Mouse (Mus musculus) kidney, embryonic 14.5 days (tissue): ENCODE measurements around the gene Gm572. TPM values are rescaled to one million over a fixed set of nuclear protein-coding genes. Genes with fewer than 3 reads are reported as not detected.

Experiments used
- ATAC-seq: fragments of 200-750 bp; cut with Nextera tagmentation; 2 replicates; pipeline ENCODE4 v1.8.0; 2017; ENCODE audit warnings: moderate number of reproducible peaks, mild to moderate bottlenecking, moderate TSS enrichment, moderate library complexity; ENCODE audit not compliant: low FRiP score, low TSS enrichment
- H3K27ac ChIP-seq: fragments of 300-500 bp; sonication (generic); 2 replicates; pipeline ENCODE4 v1.5.1; 2014; ENCODE audit warnings: low read depth, mild to moderate bottlenecking, low read length, moderate library complexity, mixed read lengths
- H3K27me3 ChIP-seq: fragments of 300-500 bp; sonication (generic); 2 replicates; pipeline ENCODE4 v1.6.1; 2014; ENCODE audit warnings: mild to moderate bottlenecking, low read length; ENCODE audit not compliant: control insufficient read depth, insufficient read depth
- H3K36me3 ChIP-seq: fragments of 300-500 bp; sonication (generic); 2 replicates; pipeline ENCODE4 v1.6.1; 2014; ENCODE audit warnings: low read length, mixed read lengths; ENCODE audit not compliant: control insufficient read depth, insufficient read depth
- H3K4me1 ChIP-seq: fragments of 300-500 bp; sonication (generic); 2 replicates; pipeline ENCODE4 v1.6.1; 2014; ENCODE audit warnings: low read length, mixed read lengths; ENCODE audit not compliant: control insufficient read depth, insufficient read depth
- H3K4me2 ChIP-seq: fragments of 300-500 bp; sonication (generic); replicated peaks from 2 replicates; pipeline ENCODE4 v1.6.1; 2014; ENCODE audit warnings: low read depth, mild to moderate bottlenecking, low read length
- H3K4me3 ChIP-seq: fragments of 300-500 bp; sonication (generic); 2 replicates; pipeline ENCODE4 v1.5.1; 2014; ENCODE audit warnings: mild to moderate bottlenecking, low read length
- H3K9ac ChIP-seq: fragments of 300-500 bp; sonication (generic); 2 replicates; pipeline ENCODE4 v1.6.1; 2014; ENCODE audit warnings: low read depth, mild to moderate bottlenecking, low read length, moderate library complexity
- H3K9me3 ChIP-seq: fragments of 300-500 bp; sonication (generic); 2 replicates; pipeline ENCODE4 v1.6.1; 2016; ENCODE audit warnings: low read length; ENCODE audit not compliant: control insufficient read depth
- WGBS: fragments of 180-500 bp; shearing (Covaris S2); extraction: QIAGEN DNeasy Blood & Tissue Kit; methylation state at CpG from one replicate; pipeline ENCODE4 v1.1.7; 2014; 5-methylcytosine and 5-hydroxymethylcytosine counted together
- polyA plus RNA-seq: library from polyadenylated mRNA; unstranded; fragments of >200 nt; fragmentation: Nextera tagmentation; extraction: Ambion mirVana; gene quantifications from 2 replicates; pipeline ENCODE4 v1.2.1, GENCODE M21; 2014

Gm572 gene
- polyA plus RNA-seq, 1 experiment from 2014 or later, result not detected

GRCm38 (mm10) chr4:148619805-148620204 lies 23.3 kb upstream of the Gm572 start:
- Histone ChIP-seq H3K4me1 (peaks cover 8% of the 10 kb centered on the region; the same call in 1 of the 2 replicates), H3K36me3 (peaks cover 96% of the 10 kb centered on the region), H3K27me3 (no peaks in the 10 kb centered on the region), H3K9ac (no peak overlapping the region), H3K9me3 (no peaks in the 10 kb centered on the region), H3K27ac (no peak overlapping the region), H3K4me3 (no peak overlapping the region), H3K4me2 (no peak overlapping the region)
- ATAC-seq, result no peak
- WGBS, result 86% methylated on average over 1 of the region's 1 CpGs

- H3K9ac ChIP-seq, result no peak overlapping the region
- no peaks in the 10 kb centered on the region for H3K9me3 ChIP-seq
- 89% methylated on average over 1 of the region's 1 CpGs for WGBS
- H3K4me3 ChIP-seq, result no peak overlapping the region
- peaks cover 12% of the 10 kb centered on the region; the same call in 1 of the 2 replicates for H3K4me1 ChIP-seq
- no peak overlapping the region for H3K27ac ChIP-seq
- no peak overlapping the region for H3K4me2 ChIP-seq
- H3K27me3 ChIP-seq, result no peaks in the 10 kb centered on the region
- peaks cover 91% of the 10 kb centered on the region for H3K36me3 ChIP-seq
- ATAC-seq, result no peak
Observed at GRCm38 (mm10) chr4:148620718-148621117, 22.4 kb upstream of the Gm572 start.

GRCm38 (mm10) chr4:148622485-148622884 lies 20.6 kb upstream of the Gm572 start:
- no peaks in the 10 kb centered on the region for H3K9me3 ChIP-seq
- H3K27ac ChIP-seq, result no peak overlapping the region
- 96% methylated on average over 4 of the region's 4 CpGs for WGBS
- H3K27me3 ChIP-seq, result no peaks in the 10 kb centered on the region
- ATAC-seq, result no peak
- H3K9ac ChIP-seq, result no peak overlapping the region; the same call in 1 of the 2 replicates
- peaks cover 12% of the 10 kb centered on the region; the same call in 1 of the 2 replicates for H3K4me1 ChIP-seq
- H3K4me3 ChIP-seq, result no peak overlapping the region
- H3K36me3 ChIP-seq, result peaks cover 73% of the 10 kb centered on the region
- H3K4me2 ChIP-seq, result no peak overlapping the region

GRCm38 (mm10) chr4:148623609-148624008 lies 19.5 kb upstream of the Gm572 start:
- 86% methylated on average over 4 of the region's 4 CpGs for WGBS
- peaks cover 12% of the 10 kb centered on the region; the same call in 1 of the 2 replicates for H3K4me1 ChIP-seq
- H3K9ac ChIP-seq, result no peak overlapping the region
- H3K4me2 ChIP-seq, result no peak overlapping the region
- H3K27ac ChIP-seq, result no peak overlapping the region
- ATAC-seq, result no peak
- H3K4me3 ChIP-seq, result no peak overlapping the region
- no peaks in the 10 kb centered on the region for H3K27me3 ChIP-seq
- H3K36me3 ChIP-seq, result peaks cover 64% of the 10 kb centered on the region
- no peaks in the 10 kb centered on the region for H3K9me3 ChIP-seq

- 89% methylated on average over 10 of the region's 10 CpGs for WGBS
- peak overlapping the region; percentile 93; the same call in 1 of the 2 replicates for H3K9ac ChIP-seq
- H3K36me3 ChIP-seq, result peaks cover 50% of the 10 kb centered on the region
Observed at GRCm38 (mm10) chr4:148625010-148625409, 18.1 kb upstream of the Gm572 start.

DNA sequence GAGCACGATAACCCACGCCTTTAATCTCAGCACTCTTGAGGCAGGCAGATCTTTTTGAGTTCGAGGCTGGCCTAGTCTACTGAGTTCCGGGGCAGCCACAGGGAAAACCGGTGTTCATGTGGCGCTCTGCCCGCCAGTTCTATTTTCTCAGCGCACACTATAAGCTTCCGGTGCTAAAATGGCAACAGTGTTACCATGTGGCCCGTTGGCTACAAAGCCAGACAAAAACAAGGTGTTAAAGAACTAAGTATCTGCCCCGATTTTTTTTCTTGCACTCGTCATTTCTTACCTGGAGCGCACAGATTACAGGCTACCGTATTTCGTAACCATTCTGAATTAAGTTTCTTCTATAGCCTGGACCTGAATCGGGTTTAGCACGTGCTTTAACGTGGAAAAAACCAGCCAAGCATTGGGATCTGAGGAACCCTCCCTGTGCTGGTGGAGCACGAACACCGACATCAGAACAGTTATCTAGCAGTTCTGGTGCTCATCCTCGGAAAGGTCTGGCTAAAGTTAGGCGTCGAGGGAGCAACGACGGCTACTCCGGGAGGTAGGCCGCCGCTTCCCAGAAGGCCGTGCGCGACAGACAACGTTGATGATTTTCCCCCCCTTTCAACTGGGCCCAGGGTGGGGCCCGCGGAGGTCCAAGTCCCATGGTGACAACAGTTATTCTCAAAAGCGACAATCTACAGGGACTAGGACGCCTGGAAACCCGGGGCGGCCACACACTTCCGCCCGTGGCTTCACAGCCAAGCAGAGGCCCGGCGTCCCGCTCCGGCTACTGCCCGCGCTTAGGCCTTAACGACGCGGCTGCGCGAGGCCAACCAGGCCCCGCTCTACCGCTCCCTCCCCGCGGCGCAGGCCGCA lies 17.1 kb upstream of the Gm572 start:
- Histone ChIP-seq H3K36me3 (peaks cover 42% of the 10 kb centered on the region), H3K9ac (peak overlapping the region; percentile 93), H3K9me3 (no peaks in the 10 kb centered on the region), H3K27ac (peak overlapping the region; percentile 87), H3K27me3 (no peaks in the 10 kb centered on the region), H3K4me3 (peak overlapping the region; percentile 60), H3K4me2 (peak overlapping the region; percentile 79), H3K4me1 (peaks cover 12% of the 10 kb centered on the region; the same call in 1 of the 2 replicates)
- under 1% methylated on average over 57 of the region's 57 CpGs for WGBS
- ATAC-seq, result peak; percentile 62

More at GRCm38 (mm10) chr4:148625010-148625409, 18.1 kb upstream of the Gm572 start:
- H3K4me1 ChIP-seq, result peaks cover 12% of the 10 kb centered on the region; the same call in 1 of the 2 replicates
- no peak overlapping the region for H3K27ac ChIP-seq
- no peaks in the 10 kb centered on the region for H3K9me3 ChIP-seq
- peak overlapping the region; percentile 79 for H3K4me2 ChIP-seq
- no peak for ATAC-seq
- H3K4me3 ChIP-seq, result peak overlapping the region; percentile 60
- no peaks in the 10 kb centered on the region for H3K27me3 ChIP-seq

- under 1% methylated on average over 51 of the region's 51 CpGs for WGBS
- H3K4me1 ChIP-seq, result peaks cover 12% of the 10 kb centered on the region; the same call in 1 of the 2 replicates
Observed at GRCm38 (mm10) chr4:148626623-148627185, 16.4 kb upstream of the Gm572 start, which contains the start of gene Tardbp. Gene Tardbp (minus strand): TSS chr4:148627019.

DNA sequence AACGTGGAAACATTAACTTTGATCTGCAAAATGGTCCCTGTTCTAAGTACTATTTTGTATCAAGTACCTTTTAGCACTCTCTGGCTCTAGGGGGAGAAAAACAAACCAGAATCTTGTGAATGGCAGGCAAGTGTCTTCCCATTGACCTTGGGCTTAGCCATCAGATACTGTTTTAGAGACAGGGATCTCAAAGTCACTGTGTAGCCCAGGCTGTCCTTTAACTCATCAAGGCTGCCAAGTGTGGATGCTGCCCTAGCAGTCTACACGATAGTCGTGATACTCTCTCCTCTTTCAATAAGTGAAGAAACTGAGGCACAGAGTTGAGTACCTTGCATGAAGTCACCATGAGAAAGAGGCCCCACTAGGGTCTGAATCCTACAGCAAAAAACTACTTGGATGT lies 15.9 kb upstream of the Gm572 start:
- Histone ChIP-seq H3K27me3 (no peaks in the 10 kb centered on the region), H3K4me1 (peaks cover 12% of the 10 kb centered on the region; the same call in 1 of the 2 replicates), H3K9me3 (no peaks in the 10 kb centered on the region), H3K36me3 (peaks cover 29% of the 10 kb centered on the region), H3K27ac (no peak overlapping the region), H3K4me2 (peak overlapping the region; percentile 35), H3K4me3 (peak overlapping the region; percentile 60; the same call in 1 of the 2 replicates), H3K9ac (peak overlapping the region; percentile 93)
- peak; percentile 28 for ATAC-seq
- 61% methylated on average over 3 of the region's 3 CpGs for whole genome bisulfite sequencing

More at GRCm38 (mm10) chr4:148626623-148627185, 16.4 kb upstream of the Gm572 start, which contains the start of gene Tardbp:
- Histone ChIP-seq H3K4me3 (peak within 1 kb of the TSS; percentile 60), H3K9ac (peak within 1 kb of the TSS; percentile 93), H3K36me3 (peaks cover 35% of the 10 kb centered on the region), H3K4me2 (peak within 1 kb of the TSS; percentile 79), H3K27ac (peak within 1 kb of the TSS; percentile 87), H3K27me3 (no peaks in the 10 kb centered on the region), H3K9me3 (no peaks in the 10 kb centered on the region)
- ATAC-seq, result peak; percentile 97
